Mouse (Mus musculus) right cerebral cortex, postnatal 36 days (tissue): ENCODE results near the gene Ednra.

Source experiments
- DNase-seq, 2 experiments: peaks; one replicate each; pipeline ENCODE4 v3.0.0; 2022; ENCODE audit warnings: low spot score in 2 of 2, mixed read lengths in 1 of 2

The Ednra gene

DNA sequence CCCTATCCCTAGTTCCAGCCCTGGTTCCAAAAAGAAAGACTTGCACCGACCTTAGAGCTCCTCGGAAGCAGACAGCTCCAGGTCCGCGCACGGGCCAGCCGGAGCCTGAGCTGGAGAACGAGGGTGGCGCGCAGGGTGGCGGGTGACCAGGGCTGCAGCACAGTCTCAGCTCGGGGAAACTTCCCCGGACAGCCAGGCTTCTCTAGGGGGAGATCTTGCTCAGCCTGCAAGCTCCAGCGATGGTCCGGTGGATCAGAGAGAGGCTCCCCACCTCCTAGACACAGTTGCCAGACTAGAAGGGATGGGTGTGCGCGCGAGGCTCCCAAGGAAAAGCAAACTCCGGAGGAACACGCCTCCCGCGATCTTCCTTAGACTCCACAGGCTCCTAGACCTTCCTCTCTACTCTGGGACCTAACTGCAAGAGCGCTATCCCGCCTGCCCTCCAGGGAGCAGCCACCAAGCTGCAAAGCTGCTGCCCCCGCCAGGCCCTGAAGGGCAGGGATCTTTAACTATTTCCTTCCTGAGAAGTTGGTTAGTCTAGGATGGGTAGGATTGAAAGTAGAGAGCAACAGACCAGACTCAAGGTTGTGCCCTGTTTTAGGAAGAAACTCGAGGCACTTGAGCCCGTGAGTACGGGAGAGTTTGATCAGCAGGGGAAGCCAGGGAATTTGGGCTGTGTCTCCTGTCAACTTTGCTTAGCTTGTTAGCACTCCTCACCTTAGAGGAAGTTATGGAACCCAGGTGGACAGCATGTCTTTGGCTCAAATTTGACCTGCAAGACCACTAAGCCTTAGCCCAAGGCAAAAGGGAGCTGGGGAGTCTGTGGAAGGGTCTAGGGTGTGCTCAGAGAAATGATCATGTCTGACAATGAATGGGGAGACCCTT lies at the start of gene Ednra:
Gene Ednra, minus strand, starts transcription at position 419 of the 885 bp plus-strand sequence.
- DNase-seq: peak in 1 of 2 experiments; percentile 4

DNA sequence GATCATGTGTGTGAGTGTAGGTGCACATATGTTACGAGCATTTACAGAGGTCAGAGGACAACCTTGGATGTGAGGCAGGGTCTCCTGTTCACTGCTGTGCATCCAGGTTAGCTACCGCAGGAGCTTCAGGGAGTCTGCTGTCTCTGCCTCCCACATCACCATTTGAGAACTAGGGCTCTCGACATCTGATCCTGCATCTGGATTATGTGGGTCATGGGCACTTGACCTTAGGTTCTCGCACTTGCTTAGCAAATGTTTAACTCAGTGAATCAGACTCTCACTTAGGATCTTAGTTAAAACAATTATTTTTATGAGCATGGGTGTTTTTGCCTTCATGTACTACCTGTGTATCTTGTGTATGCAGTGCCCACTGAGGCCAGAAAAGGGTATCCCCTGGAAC lies 49.6 kb upstream of the Ednra start:
- DNase-seq: no peak

DNA sequence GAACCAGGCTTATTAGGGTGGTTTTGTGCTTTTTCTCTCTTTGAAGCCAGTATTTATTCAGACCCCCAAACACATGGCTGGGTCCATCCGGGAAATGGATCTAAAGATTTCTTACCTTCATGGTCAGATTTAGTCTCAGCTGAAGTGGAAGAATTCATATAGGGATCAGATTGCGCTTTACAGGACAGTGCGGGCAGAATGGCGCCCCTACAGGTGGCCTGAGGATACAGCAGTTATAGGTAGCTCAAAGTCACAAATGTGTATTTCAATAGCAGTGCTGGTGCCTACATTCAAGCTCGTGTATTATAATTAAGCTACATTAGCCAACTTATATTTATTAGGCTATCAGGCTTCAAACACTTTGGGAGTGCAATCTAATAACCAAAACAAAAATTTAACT lies 49.0 kb upstream of the Ednra start:
- DNase-seq: no peak

DNA sequence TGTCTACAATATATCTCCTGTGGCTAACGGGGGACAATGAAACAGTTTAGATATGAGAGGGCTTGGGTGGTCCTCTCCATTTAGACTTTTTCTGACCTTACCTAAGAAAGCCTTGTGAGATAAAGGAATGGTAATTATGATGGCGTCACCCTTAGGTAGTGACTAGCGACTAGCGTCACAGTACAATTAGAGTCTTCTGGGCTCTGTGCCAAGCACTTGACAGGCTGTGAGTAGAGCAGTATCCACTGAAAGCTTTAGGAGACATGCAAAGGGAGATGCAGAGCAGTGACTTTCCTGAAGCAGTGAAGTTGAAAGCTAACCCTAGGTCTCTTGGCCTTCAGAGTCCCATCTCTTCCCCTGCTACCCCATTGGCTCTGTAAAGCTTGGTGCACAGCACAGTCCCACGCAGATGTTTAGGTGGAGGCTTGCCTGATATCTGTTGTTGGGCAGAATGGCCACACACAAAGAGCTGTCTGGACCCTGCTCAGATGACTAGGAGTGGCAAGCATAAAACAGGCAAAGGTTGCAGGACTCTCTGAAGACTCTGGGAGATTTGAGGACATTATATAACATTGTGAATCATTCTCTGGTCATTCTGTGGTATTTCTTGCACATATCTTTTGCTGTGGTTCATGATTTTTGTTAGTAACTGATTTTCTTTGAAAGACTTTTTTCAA lies 48.1 kb upstream of the Ednra start:
- no peak for DNase-seq

DNA sequence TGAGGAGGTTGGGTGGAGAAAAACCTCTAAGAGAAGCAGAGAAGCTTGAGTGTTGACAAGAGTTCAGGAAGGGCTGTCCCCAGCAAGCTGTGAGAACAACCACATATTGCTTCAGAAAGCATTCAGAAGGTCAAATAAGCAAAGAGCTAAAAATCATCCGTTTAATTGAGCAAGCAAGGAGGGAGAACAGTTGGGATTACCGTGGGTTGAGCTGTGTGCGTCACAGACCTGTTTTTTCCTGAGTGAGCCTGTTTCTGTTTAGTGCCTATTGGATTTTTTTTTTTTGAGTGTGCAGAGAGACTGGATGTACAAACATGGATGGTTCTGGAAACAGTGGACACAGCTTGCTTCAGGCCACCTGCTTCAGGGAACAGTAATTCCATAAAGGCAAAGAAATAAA lies 46.7 kb upstream of the Ednra start:
- no peak for DNase-seq

DNA sequence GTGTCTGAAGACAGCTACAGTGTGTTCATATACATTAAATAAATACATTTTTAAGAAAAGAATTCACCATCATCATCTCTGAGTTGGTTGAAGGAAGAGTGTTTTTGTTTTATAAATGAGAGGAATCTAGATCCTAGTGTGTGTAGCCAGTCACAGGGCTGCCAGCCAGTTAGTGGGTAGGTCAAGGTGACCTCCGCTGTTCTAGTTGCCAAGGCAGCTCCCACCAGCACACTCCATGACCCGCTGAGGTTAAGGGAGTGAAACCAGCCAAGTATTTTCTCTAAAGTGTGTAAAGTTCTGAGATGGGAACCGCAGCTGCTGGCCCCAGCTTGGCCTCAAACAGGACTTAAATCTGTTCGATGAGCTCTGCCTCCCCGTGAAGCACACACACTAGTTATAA lies 44.7 kb upstream of the Ednra start:
- no peak for DNase-seq

DNA sequence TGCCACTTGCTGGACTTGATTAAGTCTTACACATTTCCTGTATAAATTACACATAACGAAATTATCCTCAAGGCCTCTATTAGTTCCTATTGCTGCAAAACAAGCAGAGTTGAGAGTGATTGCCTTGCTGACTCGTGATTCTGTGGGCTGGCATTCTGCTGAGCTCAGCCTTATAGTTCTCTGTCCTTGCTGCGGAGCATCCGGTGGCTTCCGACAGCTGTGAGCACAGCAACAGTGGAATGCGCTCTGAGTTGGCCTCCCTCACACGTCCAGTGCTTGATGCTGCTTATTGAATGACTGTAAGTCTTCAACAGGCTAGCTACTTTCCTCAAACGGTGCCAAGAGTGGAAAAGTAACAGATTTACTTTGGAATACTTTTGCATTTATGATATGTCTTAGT lies 40.0 kb upstream of the Ednra start:
- no peak for DNase-seq

DNA sequence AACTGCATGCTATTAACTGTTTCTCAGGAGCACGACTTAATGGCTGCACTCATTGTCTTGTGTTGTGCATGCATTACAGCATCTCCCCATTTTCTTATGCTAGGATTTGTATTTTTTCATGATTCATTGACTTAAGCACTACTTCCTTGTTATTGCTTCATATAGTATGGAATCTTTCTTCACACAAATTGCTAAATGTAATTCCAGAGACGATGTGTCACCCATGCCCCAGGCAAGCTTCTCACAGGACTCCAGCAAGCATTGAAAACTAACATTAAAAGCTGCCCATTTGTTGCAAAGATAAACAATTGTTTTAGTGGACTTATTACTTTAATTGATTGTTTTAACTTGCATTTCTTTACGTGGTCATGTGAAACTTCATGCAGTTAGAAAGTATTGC lies 38.7 kb upstream of the Ednra start:
- DNase-seq: no peak

DNA sequence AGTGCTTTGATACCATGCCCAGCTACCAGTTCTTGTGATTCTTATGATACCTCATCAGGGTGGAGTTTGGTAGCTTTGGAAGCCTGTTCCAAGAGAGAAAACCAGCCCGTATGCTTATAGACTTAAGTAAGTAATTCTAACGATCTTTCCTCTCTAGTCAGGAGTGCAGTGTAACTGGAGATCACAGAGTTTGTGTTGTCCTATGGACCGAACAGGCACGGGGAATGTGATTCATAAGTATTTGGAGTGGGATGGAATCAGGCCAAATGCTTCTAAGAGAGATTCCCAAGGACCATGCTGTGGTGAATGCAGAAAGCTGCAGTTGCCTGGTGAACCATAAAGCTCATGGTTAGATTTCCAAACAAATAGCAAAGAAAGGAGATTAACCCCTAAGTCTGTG lies 31.2 kb upstream of the Ednra start:
- DNase-seq: no peak

DNA sequence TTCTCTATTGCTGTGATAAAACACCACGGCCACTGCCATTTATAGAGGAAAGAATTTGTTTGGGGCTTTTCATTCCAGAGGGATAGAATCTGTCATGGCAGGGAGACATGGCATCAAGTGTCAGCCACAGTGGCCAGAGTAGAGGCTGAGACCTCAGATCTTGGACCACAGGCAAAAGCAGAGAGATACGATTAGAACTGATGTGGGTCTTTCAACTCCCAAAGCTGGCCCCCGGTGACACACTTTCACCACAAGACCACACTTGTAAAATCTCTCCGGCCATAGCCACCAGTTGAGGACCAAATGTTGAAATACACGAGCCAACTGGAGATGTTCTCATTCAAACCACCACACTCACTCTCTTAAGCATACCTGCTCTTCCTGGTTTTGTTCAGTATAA lies 29.5 kb upstream of the Ednra start:
- no peak for DNase-seq

DNA sequence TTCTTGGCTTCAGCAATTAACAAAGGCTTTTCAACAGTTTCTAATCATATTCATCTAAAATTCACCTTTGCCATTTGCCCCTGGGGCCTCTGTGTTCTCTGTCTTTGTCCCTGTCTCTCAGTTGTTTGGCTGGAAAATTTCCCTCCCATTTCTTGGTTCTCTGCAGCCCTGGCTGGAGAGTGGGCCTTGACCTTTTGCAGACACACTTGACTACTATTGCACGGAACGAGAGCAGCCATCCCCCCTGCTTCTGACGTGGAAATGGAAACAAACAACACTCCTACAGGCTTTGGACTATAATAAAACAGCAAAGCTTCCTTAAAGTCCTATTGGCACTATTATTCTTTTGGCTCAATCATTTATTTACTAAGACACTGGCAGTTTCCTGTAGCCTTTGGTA lies 27.8 kb upstream of the Ednra start:
- DNase-seq: no peak

DNA sequence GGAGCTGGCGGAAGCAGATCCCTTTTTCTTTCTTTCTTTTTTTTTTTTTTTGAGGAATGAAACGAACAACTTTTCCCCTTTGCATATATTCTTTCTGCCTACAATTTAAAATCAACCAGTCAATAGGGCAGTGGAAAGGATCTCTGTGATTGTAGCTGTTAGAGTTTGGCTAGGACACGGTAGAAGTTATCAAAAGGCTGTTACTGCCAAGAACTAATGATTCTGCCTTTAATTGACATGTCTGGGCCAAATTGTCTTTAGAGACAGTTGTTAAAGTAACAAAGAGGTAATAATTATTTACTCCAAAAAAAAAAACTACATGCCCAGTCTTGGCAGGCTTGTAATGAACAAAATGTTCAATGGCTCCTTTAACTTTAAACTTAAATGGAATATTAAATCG lies 26.1 kb upstream of the Ednra start:
- no peak for DNase-seq

DNA sequence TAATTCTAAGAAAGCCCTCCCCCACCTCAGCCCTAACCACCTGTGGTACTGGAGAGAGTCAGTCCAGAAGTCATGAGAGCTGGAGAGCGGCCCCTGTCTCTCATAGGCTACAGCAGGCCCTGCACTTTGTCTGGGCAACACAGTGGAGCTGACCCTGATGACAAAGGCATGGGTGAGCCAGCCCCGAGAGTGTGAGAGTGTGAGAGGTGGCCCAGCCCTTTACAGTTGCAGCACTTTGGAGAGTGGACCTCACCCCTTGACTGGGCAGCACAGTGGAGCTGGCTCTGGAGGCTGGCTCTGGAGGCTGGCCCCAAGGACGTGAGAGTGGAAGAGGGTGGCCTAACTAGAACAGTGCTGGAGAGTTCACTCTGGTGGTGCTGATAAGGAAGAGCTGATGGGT lies 20.2 kb upstream of the Ednra start:
- DNase-seq: no peak

DNA sequence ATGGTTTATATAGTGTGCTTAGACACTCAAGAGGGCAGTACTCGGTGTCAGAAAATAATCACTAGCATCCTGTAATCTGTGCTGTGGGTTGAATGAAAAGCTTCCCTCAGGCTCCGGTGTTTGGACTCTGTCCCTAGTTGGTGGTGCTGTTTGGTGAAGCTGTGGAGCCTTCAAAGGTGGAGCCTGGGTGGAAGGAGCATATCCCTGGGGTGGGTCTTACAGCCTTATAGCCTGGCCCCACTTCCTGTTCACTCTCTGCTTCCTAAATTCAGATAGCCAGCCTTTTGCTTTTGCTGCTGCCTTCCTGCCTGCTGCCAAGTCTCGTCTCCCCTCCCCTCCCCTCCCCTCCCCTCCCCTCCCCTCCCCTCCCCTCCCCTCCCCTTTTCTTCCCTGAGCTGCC lies 18.1 kb upstream of the Ednra start:
- DNase-seq: no peak

DNA sequence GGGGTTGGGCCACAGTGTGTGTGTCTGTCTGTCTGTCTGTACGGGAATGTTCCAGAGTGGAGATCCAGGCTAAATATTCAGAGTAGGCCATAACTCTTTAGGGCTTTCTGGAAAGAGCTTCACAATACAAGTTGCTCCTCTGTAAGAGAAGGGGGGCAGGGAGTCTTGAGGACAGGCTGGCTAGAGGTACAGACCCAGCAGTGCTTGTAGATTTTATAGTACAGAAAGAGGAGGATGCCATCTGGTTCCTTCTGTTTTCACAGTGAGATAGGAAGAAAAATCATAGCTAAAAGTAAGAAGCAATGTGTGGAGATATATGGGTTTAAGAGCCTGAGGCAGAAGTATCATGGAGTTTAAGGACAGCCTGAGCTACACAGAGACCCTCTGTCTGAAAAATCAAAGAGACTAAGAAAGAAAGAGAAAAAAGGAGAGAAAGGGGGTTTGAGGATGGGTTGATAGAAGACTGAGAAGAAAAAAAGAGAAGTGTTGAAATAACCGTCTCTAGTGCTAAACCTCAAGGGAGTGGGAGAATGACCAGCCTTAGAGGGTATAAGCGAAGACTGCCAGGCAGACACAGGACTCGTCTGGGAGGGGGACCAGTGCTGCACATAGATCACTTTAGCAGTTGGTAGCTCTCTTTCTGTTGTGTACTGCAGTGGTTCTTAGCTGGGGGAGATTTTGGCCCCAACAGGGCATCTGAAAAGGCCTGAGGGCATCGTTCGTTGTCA lies 16.9 kb upstream of the Ednra start:
- peak in 1 of 2 experiments; percentile 10 for DNase-seq

DNA sequence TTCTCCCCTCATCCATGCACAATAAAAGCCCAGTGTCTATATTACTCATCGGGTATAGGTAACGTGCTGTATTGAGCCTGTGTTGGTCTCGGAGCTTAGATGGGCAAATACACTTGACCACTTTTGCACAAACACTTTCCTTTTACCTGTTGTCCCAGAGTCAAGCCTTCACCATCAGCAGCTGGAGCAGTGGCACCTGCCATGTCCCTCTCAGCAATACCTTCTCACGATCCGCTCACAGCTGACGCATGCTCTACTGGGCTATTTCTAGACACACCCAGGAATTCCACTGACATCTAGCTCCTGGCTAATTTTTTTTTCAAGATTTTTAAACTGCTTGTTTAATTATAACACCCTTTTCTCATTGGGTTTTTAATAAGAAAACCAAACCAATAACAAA lies 14.2 kb upstream of the Ednra start:
- no peak for DNase-seq

DNA sequence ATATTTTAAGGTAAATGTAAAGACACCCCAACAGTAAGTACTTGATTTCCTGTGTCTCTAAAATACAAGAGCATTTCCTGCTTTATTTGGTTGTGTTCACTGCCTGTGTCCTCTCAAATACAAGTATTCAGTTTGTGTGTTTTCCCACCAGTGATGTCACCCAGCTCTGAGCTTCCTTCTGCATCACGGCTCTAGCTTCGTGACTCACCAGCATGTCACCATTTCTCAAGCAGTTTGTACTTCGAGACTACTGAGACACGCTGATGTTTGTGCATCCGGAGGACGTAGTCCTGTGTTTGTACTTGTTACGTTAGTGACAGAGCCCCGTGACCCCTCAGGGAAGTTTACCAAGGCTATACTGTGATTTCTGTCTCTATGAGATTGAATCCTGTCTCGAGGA lies 13.1 kb upstream of the Ednra start:
- no peak for DNase-seq

DNA sequence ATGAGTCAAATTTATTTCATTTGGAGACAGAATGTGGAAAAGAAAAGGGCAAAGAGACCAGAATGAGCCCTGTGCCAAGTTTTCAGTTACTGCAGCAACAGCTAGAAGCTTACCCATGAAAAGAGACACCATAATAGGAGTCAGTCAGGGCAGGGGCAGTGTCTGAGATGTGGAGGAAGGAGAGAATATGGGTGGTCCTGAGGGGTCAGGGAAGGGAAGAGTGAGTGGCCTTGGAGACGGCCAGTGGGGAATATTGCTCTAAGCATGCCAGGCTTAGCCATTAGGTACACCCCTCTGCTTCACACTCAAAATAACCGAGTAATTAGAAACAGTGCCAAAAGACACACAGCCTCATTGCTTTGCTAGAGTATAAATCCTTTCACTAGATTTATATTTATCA lies 9.5 kb upstream of the Ednra start:
- no peak for DNase-seq

DNA sequence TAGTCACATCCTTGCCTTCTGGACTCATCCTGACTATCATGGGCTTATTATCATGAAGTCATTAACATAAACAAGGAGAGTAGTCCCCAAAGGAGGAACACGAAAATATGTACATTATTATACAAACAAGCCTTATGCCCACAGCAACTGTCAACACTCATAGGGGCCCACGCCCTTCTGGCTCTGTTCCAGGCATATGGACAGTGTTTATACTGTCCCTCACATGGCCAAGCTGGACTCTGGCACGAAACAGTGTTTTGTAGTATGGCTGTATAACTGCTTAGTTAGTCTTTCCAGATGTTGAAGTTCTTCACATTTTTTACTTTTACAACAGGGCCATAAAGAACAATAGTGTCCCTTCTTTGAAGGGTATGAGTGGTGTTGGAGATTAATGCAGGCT lies 8.7 kb upstream of the Ednra start:
- DNase-seq: no peak

DNA sequence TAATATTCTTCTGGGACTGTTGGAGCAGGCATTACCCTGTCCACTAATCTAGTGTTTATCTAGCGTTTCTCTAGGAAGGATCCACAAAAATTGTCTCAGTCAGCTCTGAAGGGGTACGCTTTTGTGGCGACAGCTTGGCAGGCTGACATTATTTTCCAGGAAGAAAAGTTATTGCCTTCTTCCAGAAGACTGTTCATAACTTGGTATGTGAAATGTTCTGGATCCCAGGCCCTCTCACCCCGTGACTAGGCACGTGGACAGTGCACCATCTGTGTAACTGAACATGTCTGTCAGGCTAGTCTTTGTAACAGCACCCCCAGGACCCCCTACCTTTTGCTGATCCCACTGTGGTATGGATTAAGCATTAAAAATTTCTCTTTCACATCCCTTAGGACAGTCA lies 1.1 kb upstream of the Ednra start:
- DNase-seq: no peak

DNA sequence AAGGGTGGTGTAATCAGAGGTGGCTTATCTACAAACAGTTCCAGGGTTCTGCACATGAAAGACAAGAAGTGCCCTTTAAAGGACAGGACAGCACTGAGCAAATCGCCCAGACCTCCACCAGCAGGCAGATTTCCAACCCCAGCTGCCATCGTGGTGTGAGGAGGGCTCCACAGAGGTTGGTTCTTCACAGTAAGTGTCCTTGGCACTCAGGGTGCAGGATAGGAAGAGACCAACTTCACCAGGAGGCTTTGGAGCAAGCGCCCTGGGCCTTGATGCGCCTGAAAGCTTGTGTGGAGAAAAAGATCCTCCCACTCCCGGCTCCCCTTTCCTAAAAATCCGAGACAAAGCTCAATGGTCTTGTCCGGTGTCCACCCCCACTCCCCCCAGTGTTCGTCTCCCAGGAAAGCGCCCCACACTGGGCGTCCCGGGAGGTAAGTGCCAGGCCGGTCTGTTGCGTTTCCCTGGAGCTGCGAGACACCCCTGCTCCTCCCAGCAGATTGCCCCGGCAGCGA lies 674 bp downstream of the Ednra start:
- no peak for DNase-seq

DNA sequence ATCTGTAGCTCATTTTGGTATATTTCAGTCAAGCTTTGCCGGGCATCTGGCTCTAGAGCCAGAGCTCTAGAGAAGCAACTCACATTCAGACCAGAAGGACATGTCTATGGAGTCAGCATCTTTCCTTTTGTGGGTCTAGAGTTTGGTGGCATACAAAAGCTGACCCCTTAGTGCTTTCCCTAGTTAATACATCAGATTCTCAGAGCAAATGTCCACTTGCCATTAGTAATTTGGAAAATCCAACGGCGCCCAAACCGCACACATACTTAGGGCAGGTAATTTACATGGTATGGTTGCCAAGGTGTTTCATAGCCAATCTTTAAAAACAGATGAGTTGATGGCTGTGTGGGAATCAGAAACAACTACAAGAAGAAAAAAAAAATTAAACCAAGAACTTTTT lies 1.2 kb downstream of the Ednra start:
- DNase-seq: no peak

DNA sequence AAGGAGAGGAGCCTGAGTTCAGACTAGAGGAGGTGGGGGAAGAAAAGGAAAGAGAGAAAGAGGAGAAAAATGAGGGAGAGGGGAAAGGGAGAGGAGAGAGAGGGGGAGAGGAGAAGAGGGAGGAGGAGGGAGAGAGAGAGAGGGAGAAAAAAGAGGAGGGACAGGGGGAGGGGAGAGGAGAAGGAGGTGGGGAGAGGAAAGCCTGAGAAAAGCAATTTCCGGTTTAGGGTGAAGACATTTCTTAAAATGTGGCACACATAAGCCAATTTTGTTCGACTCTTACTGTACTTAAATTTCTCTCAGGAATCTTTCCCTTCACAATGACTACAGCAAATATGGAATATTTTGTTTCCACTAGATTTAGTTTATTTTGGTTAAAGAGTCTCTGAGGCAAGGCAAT lies 5.3 kb downstream of the Ednra start:
- no peak for DNase-seq
